Mouse (Mus musculus) gastrocnemius, postnatal 10 days (tissue): ENCODE measurements at regions not wholly inside any gene's neighbourhood (a gene's known extent, or its start where the extent isn't known, plus 50 kb on each side); places are given as distances from the start of the nearest gene placed in this dataset.

Experiments
- DNase-seq: peaks from one replicate; pipeline ENCODE4 v3.0.0; 2021; ENCODE audit warnings: mixed read lengths

- DNase-seq: no peak
Measured at GRCm38 (mm10) chr6:89256630-89257292, 105.7 kb downstream of the Plxna1 start.

GRCm38 (mm10) chr6:89257416-89257815, 105.0 kb downstream of the Plxna1 start:
- DNase-seq: no peak

DNA sequence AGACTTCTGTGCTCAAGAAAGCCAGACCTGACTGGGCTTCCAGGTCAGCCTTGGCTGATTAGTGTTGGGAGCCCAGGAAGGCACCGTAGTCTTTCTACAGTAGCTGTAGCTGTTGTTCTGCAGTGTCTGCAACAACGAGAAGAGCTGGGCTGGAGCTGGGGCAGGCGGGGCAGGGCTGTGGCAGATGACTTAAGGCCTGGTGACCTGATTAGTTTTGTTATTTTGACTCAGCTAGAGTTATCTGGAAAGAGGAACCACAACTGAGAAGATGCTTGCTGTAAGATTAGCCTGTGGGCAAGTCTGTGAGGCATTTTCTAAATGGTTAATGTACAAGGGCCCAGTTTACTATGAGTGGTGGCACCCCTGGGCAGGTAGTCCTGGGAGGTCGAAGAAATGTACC, 104.3 kb downstream of the Plxna1 start:
- no peak for DNase-seq

DNA sequence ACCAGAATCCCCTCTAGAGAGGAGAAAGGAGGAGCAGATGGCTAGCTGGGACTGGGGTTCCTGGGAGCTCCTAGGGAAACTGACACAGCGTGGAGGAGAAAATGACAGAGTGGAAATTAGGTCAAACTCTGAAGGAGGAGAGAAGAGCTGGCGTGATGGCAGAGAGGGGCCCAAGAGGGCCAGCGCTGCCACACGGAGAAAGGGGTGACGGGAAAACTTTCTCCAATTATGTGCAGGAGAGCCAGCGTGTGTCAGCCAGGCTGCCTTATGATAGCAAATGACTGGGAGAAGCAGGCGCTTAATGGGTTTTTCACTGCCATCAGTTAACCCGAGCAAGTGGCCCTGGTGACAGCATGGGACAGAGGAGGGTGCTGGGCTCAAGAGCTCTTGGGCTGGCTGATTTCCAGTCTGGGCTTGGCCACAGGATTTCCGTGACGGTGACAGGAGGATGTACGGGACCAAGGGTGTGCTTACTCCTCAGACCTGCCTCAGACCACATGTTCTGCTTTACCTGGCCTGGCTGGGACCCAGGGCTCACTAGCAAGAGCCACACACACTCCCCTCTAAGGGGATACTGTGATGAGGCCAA, 102.9 kb downstream of the Plxna1 start:
- DNase-seq: no peak

DNA sequence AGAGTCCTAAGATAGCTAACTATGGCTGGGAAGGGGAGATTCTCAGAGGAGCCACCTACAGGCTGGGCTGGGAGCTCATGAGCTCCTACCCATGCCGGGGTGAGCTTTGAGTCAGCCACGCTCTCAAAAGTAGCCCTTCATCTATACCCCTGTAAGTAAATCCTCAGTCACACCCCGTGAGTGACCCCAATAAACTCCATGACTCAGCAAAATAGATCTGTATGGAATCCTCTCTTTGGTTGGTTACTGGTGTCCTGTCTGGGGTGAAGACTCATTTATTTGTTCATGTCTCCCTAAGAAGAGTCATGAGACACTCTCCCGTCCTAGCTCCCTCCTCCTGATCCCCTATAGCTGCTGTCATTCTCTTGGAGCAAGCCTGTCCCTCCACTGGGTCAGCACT, 99.5 kb downstream of the Plxna1 start:
- no peak for DNase-seq

GRCm38 (mm10) chr6:89265296-89265695, 97.1 kb downstream of the Plxna1 start:
- no peak for DNase-seq
